Mouse (Mus musculus): Measurements from ENCODE around the gene Hgfac. TPM values are rescaled to one million over a fixed set of nuclear protein-coding genes. Genes with fewer than 3 reads are reported as not detected.

The Hgfac gene
- polyA plus RNA-seq (2015; fragmentation: Nextera tagmentation; extraction: Ambion mirVana) = 214 and 277 TPM in 2 replicates

DNA sequence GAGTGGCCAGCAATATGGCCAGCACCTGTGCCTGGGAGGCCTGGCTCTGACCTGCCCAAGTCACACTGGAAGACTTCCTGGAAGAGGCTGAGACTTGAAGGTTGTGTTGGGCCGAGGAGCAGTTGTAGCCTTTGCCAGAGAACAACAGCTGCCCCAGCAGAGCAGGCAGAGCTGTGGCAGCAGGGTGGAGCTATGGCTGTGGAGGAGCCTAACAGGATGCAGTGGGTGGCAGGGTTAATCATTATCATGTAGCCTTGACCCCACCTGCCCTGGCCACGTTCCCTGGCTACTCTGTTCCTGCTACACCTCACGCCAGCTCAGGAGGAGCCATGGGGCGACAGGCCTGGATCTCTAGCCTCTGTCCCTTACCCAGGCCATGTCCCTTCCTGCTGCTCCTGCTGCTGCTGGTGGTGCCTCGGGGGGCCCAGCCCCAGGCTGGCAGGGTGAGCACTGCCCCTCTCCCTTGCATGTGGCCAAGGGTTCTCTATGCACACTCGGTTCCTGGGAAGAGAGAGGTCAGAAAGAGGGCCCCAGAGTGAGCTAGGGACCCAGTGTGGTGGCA lies at the start of gene Hgfac:
Hgfac (plus strand) TSS at position 242 of the 562 bp plus-strand sequence.
- WGBS (ENCODE audit: insufficient replicate concordance) = 21% methylated on average over 6 of the region's 6 CpGs
- Histone ChIP-seq H3K4me2 (ENCODE audit: low read depth, low read length) (peak within 1 kb of the TSS; percentile 45), H3K4me1 (ENCODE audit: control insufficient read depth, low read depth, low read length) (no peaks in the 10 kb centered on the region; the same call in none of the 2 replicates), H3K9ac (ENCODE audit: low read depth, low read length) (peak within 1 kb of the TSS; percentile 57), H3K27me3 (ENCODE audit: control insufficient read depth, insufficient read depth, low read depth, low read length) (no peaks in the 10 kb centered on the region), H3K4me3 (ENCODE audit: low read depth, low read length) (peak within 1 kb of the TSS; percentile 48), H3K9me3 (replicated peaks; ENCODE audit: control insufficient read depth, low read length) (no peaks in the 10 kb centered on the region), H3K36me3 (ENCODE audit: control insufficient read depth, insufficient read depth) (no peaks in the 10 kb centered on the region), H3K27ac (ENCODE audit: low read length) (peak within 1 kb of the TSS; percentile 86)
- peak; percentile 86 for ATAC-seq (ENCODE audit: low read depth)

DNA sequence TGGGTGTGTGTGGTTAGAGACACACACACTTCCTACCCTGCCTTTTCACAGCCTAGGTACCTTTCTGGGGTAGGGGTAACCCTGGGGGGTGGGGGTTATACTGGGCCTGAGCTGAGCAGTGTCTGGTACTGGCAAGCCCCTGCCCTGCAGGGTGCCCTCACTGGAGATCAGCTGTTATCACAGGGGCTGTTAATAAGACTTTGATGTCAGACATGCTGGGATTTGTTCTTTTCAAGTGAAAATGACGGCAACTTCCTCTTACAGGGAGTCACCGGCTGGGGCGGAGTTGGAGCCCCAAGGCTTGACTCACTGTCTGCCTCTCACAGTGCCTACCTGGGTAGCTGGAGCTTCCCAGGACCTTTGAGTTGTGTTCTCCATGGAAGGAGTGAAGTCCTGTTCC lies 42.6 kb upstream of the Hgfac start:
- 50% methylated on average over 3 of the region's 3 CpGs for WGBS (ENCODE audit: insufficient replicate concordance)
- H3K27me3 ChIP-seq (ENCODE audit: control insufficient read depth, insufficient read depth, low read depth, low read length) = no peaks in the 10 kb centered on the region
- no peak for ATAC-seq (ENCODE audit: low read depth)
- H3K27ac ChIP-seq (ENCODE audit: low read length) = no peak overlapping the region
- H3K4me3 ChIP-seq (ENCODE audit: low read depth, low read length) = no peak overlapping the region
- no peak overlapping the region for H3K9ac ChIP-seq (ENCODE audit: low read depth, low read length)
- no peaks in the 10 kb centered on the region; the same call in 1 of the 2 replicates for H3K36me3 ChIP-seq (ENCODE audit: control insufficient read depth, insufficient read depth)
- no peaks in the 10 kb centered on the region for H3K9me3 ChIP-seq (replicated peaks; ENCODE audit: control insufficient read depth, low read length)
- H3K4me2 ChIP-seq (ENCODE audit: low read depth, low read length) = no peak overlapping the region
- H3K4me1 ChIP-seq (ENCODE audit: control insufficient read depth, low read depth, low read length) = no peaks in the 10 kb centered on the region; the same call in 1 of the 2 replicates

DNA sequence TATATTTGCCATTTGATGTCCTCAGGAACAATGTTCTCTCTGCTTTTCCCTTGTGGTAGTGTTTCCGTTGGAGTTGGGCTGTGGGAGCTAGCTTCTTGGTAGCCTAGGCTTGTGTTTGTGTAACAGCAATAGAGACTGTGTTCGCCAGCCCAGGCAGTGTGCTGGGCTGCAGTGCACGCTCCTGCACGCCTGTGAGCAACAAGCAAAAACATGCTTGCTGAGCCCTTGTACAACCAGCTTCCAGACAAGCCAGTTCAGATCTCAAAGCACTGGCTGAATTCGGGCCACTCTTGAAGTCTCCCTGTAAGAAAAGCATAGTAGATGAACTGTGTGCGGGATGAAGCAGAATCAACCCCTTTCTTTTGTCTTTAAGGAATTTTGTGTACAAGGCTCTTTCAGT lies 42.0 kb upstream of the Hgfac start:
- no peaks in the 10 kb centered on the region for H3K27me3 ChIP-seq (ENCODE audit: control insufficient read depth, insufficient read depth, low read depth, low read length)
- H3K4me3 ChIP-seq (ENCODE audit: low read depth, low read length) = no peak overlapping the region
- 81% methylated on average over 6 of the region's 6 CpGs for WGBS (ENCODE audit: insufficient replicate concordance)
- H3K9ac ChIP-seq (ENCODE audit: low read depth, low read length) = no peak overlapping the region
- no peak for ATAC-seq (ENCODE audit: low read depth)
- no peaks in the 10 kb centered on the region for H3K9me3 ChIP-seq (replicated peaks; ENCODE audit: control insufficient read depth, low read length)
- H3K36me3 ChIP-seq (ENCODE audit: control insufficient read depth, insufficient read depth) = no peaks in the 10 kb centered on the region; the same call in 1 of the 2 replicates
- H3K4me2 ChIP-seq (ENCODE audit: low read depth, low read length) = no peak overlapping the region
- no peak overlapping the region for H3K27ac ChIP-seq (ENCODE audit: low read length)
- H3K4me1 ChIP-seq (ENCODE audit: control insufficient read depth, low read depth, low read length) = peaks cover 5% of the 10 kb centered on the region

DNA sequence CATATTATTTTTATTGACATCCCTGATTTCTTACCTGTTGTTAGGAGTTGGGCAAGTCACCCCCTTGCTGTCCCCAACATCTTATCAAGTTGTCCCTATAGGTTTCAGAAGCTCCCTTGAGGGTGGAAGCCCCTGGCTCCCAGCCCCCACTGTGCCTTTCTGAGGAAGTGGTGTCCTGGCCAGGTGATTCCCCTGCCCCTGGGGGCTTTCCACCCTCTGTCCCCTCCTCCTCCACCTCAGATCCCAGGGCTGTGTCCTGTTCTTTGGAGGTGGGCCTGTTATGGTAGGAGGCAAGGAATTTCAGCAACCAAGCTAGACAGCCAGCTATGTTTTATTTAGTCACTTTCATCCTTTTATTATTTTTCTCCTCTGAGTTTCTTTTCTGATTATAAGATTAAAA lies 41.0 kb upstream of the Hgfac start:
- ATAC-seq (ENCODE audit: low read depth) = no peak
- H3K4me1 ChIP-seq (ENCODE audit: control insufficient read depth, low read depth, low read length) = peaks cover 14% of the 10 kb centered on the region
- no peaks in the 10 kb centered on the region; the same call in 1 of the 2 replicates for H3K36me3 ChIP-seq (ENCODE audit: control insufficient read depth, insufficient read depth)
- H3K4me3 ChIP-seq (ENCODE audit: low read depth, low read length) = no peak overlapping the region
- H3K4me2 ChIP-seq (ENCODE audit: low read depth, low read length) = no peak overlapping the region
- H3K9me3 ChIP-seq (replicated peaks; ENCODE audit: control insufficient read depth, low read length) = no peaks in the 10 kb centered on the region
- no peaks in the 10 kb centered on the region for H3K27me3 ChIP-seq (ENCODE audit: control insufficient read depth, insufficient read depth, low read depth, low read length)
- H3K9ac ChIP-seq (ENCODE audit: low read depth, low read length) = no peak overlapping the region
- no peak overlapping the region for H3K27ac ChIP-seq (ENCODE audit: low read length)

DNA sequence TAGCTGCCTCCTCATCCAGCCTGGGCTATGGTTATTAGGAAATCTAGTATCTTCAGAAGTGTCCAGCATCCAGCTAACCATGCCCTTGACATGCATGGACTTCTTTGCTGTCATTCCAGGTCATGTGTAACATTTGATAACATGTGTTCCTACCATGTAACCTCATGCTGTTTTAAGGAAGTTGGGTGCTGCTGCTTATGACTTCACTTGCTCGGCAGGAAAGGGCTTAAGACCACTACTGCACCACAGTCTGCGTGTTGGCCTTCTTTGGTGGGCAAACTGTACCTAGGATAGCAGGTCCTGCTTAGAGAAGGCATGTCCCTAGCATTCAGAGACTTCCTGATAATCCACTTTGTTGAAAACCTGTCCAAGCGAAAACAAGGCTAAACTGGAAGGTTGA lies 40.2 kb upstream of the Hgfac start:
- Histone ChIP-seq H3K9ac (ENCODE audit: low read depth, low read length) (no peak overlapping the region), H3K36me3 (ENCODE audit: control insufficient read depth, insufficient read depth) (no peaks in the 10 kb centered on the region; the same call in 1 of the 2 replicates), H3K27me3 (ENCODE audit: control insufficient read depth, insufficient read depth, low read depth, low read length) (no peaks in the 10 kb centered on the region), H3K9me3 (replicated peaks; ENCODE audit: control insufficient read depth, low read length) (no peaks in the 10 kb centered on the region), H3K4me2 (ENCODE audit: low read depth, low read length) (no peak overlapping the region), H3K4me3 (ENCODE audit: low read depth, low read length) (no peak overlapping the region), H3K4me1 (ENCODE audit: control insufficient read depth, low read depth, low read length) (peaks cover 19% of the 10 kb centered on the region), H3K27ac (ENCODE audit: low read length) (no peak overlapping the region)
- no peak for ATAC-seq (ENCODE audit: low read depth)
- 41% methylated on average over 3 of the region's 3 CpGs for WGBS (ENCODE audit: insufficient replicate concordance)

DNA sequence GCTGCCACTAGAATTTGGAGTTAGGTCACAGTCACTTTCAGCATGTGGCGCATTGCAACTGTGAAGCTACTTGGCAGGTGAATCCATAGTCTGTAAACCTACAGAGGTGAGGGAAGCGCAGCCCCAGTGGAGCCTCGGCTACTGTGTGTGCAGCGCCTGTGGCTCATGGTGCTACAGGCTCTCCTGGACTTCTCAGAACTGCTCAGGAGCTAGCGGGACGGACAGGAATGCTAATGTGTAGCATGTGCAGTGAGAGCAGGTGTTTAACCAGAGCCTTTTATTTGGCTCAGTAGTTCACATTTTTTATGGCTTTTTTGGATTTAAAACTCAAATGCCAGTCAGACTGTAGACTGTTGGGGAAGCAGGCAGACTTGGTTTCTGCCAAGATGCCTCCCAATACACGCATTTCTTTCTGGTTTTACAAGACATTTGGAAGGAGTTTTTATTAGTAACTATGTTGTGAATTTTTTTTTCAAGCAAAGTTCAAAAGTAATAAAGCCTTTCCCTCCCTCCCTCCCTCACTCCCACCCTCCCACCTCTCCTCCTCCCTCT lies 37.6 kb upstream of the Hgfac start:
- H3K4me1 ChIP-seq (ENCODE audit: control insufficient read depth, low read depth, low read length) = peaks cover 19% of the 10 kb centered on the region
- H3K4me3 ChIP-seq (ENCODE audit: low read depth, low read length) = no peak overlapping the region
- no peak overlapping the region for H3K27ac ChIP-seq (ENCODE audit: low read length)
- H3K36me3 ChIP-seq (ENCODE audit: control insufficient read depth, insufficient read depth) = peaks cover 2% of the 10 kb centered on the region; the same call in 1 of the 2 replicates
- 83% methylated on average over 7 of the region's 7 CpGs for WGBS (ENCODE audit: insufficient replicate concordance)
- no peaks in the 10 kb centered on the region for H3K27me3 ChIP-seq (ENCODE audit: control insufficient read depth, insufficient read depth, low read depth, low read length)
- no peaks in the 10 kb centered on the region for H3K9me3 ChIP-seq (replicated peaks; ENCODE audit: control insufficient read depth, low read length)
- no peak overlapping the region for H3K9ac ChIP-seq (ENCODE audit: low read depth, low read length)
- no peak overlapping the region for H3K4me2 ChIP-seq (ENCODE audit: low read depth, low read length)
- ATAC-seq (ENCODE audit: low read depth) = no peak

DNA sequence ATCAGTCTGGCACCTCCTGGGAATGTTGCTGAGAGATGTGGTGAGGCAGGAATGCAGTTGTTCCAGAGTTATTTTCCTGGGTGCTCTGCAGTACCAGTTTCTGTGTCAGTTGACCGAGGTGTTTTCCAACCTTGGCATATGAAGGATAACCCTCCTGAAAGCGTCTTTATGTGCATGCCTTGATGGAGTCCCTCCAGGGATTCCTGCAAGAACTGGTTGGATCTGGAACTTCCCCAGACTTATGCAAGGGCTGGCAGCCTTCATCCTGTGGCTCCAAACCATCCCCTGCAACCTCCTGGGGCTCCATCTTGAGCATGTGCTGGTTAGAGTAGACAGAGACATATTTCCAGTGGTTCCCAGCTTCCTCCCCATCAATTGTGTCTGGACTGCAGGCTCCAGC lies 36.5 kb upstream of the Hgfac start:
- Histone ChIP-seq H3K9ac (ENCODE audit: low read depth, low read length) (no peak overlapping the region), H3K4me2 (ENCODE audit: low read depth, low read length) (no peak overlapping the region), H3K4me1 (ENCODE audit: control insufficient read depth, low read depth, low read length) (peaks cover 19% of the 10 kb centered on the region), H3K27me3 (ENCODE audit: control insufficient read depth, insufficient read depth, low read depth, low read length) (no peaks in the 10 kb centered on the region), H3K4me3 (ENCODE audit: low read depth, low read length) (no peak overlapping the region), H3K36me3 (ENCODE audit: control insufficient read depth, insufficient read depth) (peaks cover 2% of the 10 kb centered on the region; the same call in 1 of the 2 replicates), H3K27ac (ENCODE audit: low read length) (no peak overlapping the region), H3K9me3 (replicated peaks; ENCODE audit: control insufficient read depth, low read length) (no peaks in the 10 kb centered on the region)
- no peak for ATAC-seq (ENCODE audit: low read depth)
- WGBS (ENCODE audit: insufficient replicate concordance) = 80% methylated on average over 2 of the region's 2 CpGs

DNA sequence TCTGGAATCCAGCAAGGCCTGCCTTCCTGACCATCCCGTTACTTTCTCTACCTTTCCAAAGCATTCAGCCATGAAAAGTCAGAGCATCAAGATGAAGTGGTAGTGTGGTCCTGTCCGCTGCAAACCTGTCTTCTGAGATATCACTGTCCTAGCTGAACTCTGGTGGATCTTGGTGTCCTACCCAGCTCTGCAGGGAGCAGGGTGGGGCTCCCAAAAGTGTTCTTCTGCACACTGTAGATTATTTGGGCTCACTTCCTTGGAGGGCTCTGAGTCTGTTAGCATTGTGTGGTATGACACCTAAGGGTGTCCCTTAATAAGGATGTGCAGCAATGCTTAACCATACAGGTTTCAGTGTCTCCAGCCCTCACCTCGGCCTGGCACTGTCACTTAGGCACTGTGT lies 35.6 kb upstream of the Hgfac start:
- H3K4me3 ChIP-seq (ENCODE audit: low read depth, low read length) = no peak overlapping the region
- no peaks in the 10 kb centered on the region for H3K27me3 ChIP-seq (ENCODE audit: control insufficient read depth, insufficient read depth, low read depth, low read length)
- H3K9me3 ChIP-seq (replicated peaks; ENCODE audit: control insufficient read depth, low read length) = no peaks in the 10 kb centered on the region
- H3K27ac ChIP-seq (ENCODE audit: low read length) = no peak overlapping the region
- WGBS (ENCODE audit: insufficient replicate concordance) = 72% methylated on average over 3 of the region's 3 CpGs
- peak; percentile 54 for ATAC-seq (ENCODE audit: low read depth)
- H3K4me1 ChIP-seq (ENCODE audit: control insufficient read depth, low read depth, low read length) = peaks cover 19% of the 10 kb centered on the region
- H3K9ac ChIP-seq (ENCODE audit: low read depth, low read length) = no peak overlapping the region
- H3K36me3 ChIP-seq (ENCODE audit: control insufficient read depth, insufficient read depth) = peaks cover 2% of the 10 kb centered on the region; the same call in 1 of the 2 replicates
- H3K4me2 ChIP-seq (ENCODE audit: low read depth, low read length) = no peak overlapping the region

DNA sequence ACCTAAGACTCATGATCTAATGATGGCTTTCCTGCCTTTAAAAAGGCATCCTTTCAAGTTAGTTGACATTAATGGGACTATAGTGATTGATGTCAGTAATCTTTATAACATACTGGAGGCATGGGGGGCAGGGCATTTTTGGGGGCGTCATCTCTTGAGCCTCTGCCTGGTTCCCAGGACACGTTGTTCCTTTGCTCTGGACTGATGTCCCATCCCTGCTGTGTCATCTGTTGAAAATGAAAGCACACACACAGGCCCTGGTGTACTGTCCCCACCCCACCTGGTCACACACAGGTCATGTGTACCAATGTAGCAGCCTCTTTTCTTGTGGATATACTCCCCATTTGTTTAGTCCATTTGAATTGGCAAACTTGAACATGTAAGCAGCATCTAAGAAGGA lies 34.7 kb upstream of the Hgfac start:
- H3K4me1 ChIP-seq (ENCODE audit: control insufficient read depth, low read depth, low read length) = peaks cover 19% of the 10 kb centered on the region
- no peak for ATAC-seq (ENCODE audit: low read depth)
- H3K9ac ChIP-seq (ENCODE audit: low read depth, low read length) = no peak overlapping the region
- no peaks in the 10 kb centered on the region for H3K27me3 ChIP-seq (ENCODE audit: control insufficient read depth, insufficient read depth, low read depth, low read length)
- H3K36me3 ChIP-seq (ENCODE audit: control insufficient read depth, insufficient read depth) = 0 out of 2 replicates have a peak, but pooled peaks cover 2% of the 10 kb centered on the region
- no peak overlapping the region for H3K4me3 ChIP-seq (ENCODE audit: low read depth, low read length)
- H3K4me2 ChIP-seq (ENCODE audit: low read depth, low read length) = no peak overlapping the region
- no peaks in the 10 kb centered on the region for H3K9me3 ChIP-seq (replicated peaks; ENCODE audit: control insufficient read depth, low read length)
- WGBS (ENCODE audit: insufficient replicate concordance) = 87% methylated on average over 2 of the region's 2 CpGs
- no peak overlapping the region for H3K27ac ChIP-seq (ENCODE audit: low read length)
